Mouse (Mus musculus) stomach, postnatal 0 days (tissue): ENCODE measurements around the gene 1700088E04Rik.

Experiments
- CTCF ChIP-seq: IDR thresholded peaks from 2 replicates; pipeline ENCODE4 v1.5.1; 2016; ENCODE audit warnings: antibody characterized with exemption, low read depth, mild to moderate bottlenecking, moderate library complexity
- EP300 ChIP-seq: optimal IDR thresholded peaks from 2 replicates; pipeline ENCODE3; 2016; ENCODE audit warnings: antibody characterized with exemption

DNA sequence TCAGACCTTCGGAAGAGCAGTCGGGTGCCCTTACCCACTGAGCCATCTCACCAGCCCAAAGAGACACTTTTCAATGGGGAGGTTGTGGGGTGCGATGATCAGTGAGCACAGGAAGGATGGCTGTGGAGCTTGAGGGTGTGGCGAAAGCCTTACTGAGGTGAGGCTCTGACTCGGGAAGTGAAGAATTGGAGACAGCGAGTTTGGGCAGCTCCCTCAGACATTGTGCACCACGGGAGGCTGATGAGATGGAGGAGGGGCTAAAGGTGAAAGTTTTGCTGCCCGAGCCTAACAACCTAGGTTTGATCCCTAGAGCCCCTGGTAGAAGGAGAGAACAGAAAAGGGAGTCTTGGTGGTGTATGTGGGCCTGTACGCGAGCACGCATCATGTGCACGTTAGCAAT lies 2.3 kb upstream of the 1700088E04Rik start:
- no peak for TF ChIP-seq CTCF
- TF ChIP-seq EP300, result no peak
